Mouse (Mus musculus): ENCODE measurements around the gene Gadd45g.

Gene Gadd45g

GRCm38 (mm10) chr13:51846301-51846867, at the start of gene Gadd45g:
Gene Gadd45g, plus strand, starts transcription at chr13:51846678.
- DNase-seq (ENCODE audit: extremely low spot score, low read depth, low spot score): no peak

DNA sequence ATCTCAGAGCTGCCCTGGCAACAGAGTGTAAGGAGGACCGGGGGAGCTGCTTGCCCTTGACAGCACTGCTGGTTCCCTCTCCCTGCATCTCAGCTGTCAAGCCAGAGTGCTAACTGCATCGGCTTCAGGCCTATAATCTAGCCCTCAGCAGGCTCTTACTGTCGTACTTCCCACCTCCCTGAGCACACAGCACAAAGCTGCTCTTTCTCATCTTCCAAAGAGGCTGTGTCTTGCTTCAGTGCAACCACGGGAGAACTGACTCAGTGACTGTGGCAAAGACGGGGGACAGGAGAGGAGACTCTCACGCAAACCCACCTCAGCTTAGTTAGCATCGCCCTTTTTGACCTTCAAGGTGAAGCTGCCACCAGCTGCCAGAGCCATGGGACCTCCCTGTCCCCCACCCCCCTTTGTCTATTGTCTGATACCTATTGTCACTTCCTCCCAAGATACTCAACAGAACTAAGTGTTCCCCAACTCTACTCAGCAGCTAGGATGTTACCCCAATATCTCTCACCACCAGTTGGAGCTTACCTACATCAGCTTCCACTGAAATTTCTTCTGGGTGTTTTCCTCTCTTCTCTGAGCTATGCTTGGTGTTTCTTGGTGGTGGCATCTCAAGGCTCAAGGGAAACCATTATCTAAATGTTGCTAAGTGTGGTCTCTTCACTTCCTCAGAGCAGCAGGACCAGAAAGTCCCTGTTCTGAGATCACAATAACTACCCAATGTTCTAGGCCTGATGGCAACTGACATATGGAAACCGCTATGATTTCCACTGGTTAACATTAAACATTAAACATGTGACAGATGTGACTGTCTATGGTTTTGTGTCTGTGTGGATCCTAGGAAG, 48.4 kb upstream of the Gadd45g start:
- no peak for DNase-seq (ENCODE audit: extremely low spot score, low read depth, low spot score)

GRCm38 (mm10) chr13:51799735-51800522, 46.5 kb upstream of the Gadd45g start:
- no peak for DNase-seq (ENCODE audit: extremely low spot score, low read depth, low spot score)

- DNase-seq (ENCODE audit: extremely low spot score, low read depth, low spot score): no peak
Measured at GRCm38 (mm10) chr13:51800921-51801320, 45.6 kb upstream of the Gadd45g start.

GRCm38 (mm10) chr13:51805634-51806033, 40.8 kb upstream of the Gadd45g start:
- DNase-seq (ENCODE audit: extremely low spot score, low read depth, low spot score): no peak

- no peak for DNase-seq (ENCODE audit: extremely low spot score, low read depth, low spot score)
Measured at GRCm38 (mm10) chr13:51806220-51806619, 40.3 kb upstream of the Gadd45g start.

GRCm38 (mm10) chr13:51808141-51808540, 38.3 kb upstream of the Gadd45g start:
- DNase-seq (ENCODE audit: extremely low spot score, low read depth, low spot score): no peak

- no peak for DNase-seq (ENCODE audit: extremely low spot score, low read depth, low spot score)
Measured at GRCm38 (mm10) chr13:51813621-51814615, 32.6 kb upstream of the Gadd45g start.

DNA sequence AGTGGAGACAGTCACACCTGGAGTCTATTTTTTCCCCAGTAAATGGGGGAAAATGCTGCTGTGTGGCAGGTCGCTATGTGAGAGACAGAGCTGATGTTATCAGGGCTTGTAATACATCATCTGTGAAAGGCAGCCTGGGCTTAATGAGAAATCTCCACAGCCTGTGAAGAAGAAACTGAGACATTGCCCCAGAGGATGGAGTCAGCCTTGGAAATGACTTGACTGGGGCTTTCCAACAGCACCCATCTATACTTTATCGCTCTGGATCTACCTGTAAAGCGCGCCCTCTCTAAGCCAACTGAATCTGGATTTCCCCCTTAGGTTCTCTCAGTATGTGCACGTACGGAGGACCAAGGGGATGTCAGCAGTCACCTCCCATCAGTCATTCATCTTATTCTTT, 31.8 kb upstream of the Gadd45g start:
- DNase-seq (ENCODE audit: extremely low spot score, low read depth, low spot score): no peak

DNA sequence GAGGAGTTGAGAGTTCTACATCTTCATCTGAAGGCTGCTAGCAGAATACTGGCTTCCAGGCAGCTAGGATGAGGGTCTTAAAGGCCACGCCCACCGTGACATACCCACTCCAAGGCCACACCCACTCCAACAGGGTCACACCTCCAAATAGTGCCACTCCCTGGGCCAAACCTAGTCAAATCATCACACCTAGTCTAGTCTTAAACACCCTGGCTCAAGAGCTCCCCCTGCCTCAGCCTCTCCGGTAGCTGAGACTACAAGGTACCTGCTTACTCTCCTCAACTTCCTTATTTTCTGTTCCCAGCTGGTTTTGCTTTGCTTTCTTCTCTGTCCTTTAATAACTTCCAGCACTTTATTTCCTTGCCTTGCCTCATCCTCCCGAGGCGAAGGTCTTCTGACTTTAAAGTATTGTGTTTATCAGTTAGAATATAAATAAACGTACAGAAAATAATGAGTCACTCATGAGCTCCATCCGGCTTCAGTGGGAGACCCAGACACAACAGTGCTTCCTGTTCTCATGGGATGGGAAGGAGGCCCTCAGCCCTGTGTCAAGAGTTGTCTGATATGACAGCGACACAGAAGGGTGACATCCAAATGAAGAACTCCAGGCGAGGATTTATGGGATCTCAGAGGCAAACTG, 30.5 kb upstream of the Gadd45g start:
- no peak for DNase-seq (ENCODE audit: extremely low spot score, low read depth, low spot score)

GRCm38 (mm10) chr13:51816559-51817041, 29.9 kb upstream of the Gadd45g start:
- DNase-seq (ENCODE audit: extremely low spot score, low read depth, low spot score): no peak

- no peak for DNase-seq (ENCODE audit: extremely low spot score, low read depth, low spot score)
Measured at GRCm38 (mm10) chr13:51818170-51818943, 28.1 kb upstream of the Gadd45g start.

DNA sequence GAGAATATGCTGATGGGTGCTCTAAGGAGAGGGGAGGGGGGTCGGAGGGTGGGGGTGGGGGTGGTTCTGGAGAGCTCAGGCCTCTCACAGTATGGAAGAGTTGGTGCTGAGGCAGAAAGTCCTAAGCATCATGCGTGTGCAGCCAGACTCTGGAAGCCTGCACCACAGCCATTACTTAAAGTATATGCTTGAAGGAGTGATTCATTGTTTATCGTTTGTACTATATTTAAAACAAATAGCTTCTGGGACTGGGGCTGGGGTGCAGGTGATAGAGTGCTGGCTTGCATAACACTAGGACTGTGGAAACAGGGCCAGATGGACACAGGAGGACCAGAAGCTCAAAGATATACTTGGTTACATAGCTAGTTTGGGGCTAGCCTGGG, 27.5 kb upstream of the Gadd45g start:
- no peak for DNase-seq (ENCODE audit: extremely low spot score, low read depth, low spot score)

DNA sequence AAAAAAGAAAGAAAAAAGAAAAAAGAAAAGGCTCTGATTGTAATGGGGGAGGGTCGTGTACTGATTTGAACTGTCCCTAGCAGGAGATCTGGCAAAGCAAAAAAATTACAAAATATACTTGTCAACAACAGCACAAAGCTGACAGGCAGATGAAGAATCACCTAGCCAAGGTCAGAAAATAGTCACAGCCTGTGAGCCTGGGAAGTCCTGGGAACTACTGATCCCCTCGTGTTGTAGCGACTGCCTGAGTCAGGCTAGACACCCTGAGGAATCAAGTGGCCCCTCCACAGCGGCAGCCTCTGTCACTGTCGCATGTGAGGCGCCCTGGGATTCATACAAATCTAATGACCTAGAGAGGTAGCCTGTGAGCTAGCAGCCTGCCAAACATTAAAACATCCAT, 27.1 kb upstream of the Gadd45g start:
- no peak for DNase-seq (ENCODE audit: extremely low spot score, low read depth, low spot score)

- DNase-seq (ENCODE audit: extremely low spot score, low read depth, low spot score): no peak
Measured at GRCm38 (mm10) chr13:51821988-51822387, 24.5 kb upstream of the Gadd45g start.

- no peak for DNase-seq (ENCODE audit: extremely low spot score, low read depth, low spot score)
Measured at GRCm38 (mm10) chr13:51823822-51824495, 22.5 kb upstream of the Gadd45g start.

- DNase-seq (ENCODE audit: extremely low spot score, low read depth, low spot score): no peak
Measured at GRCm38 (mm10) chr13:51830744-51831450, 15.6 kb upstream of the Gadd45g start.

- DNase-seq (ENCODE audit: extremely low spot score, low read depth, low spot score): no peak
Measured at GRCm38 (mm10) chr13:51832491-51832890, 14.0 kb upstream of the Gadd45g start.

Measured in hindlimb bud, embryonic 11.5 days (tissue).